Mouse (Mus musculus) spleen, postnatal 36 days (tissue): ENCODE data around the gene Baiap2.
A peak's percentile ranks its signal among the peaks of the same experiment; 100 is the strongest.

Source experiments
- DNase-seq, 2 experiments: peaks; one replicate each; pipeline ENCODE4 v3.0.0; 2022; ENCODE audit warnings: low spot score in 2 of 2, mixed read lengths in 1 of 2

The Baiap2 gene

GRCm38 (mm10) chr11:120011761-120012560 is 69.4 kb downstream of the Baiap2 start:
- DNase-seq: no peak

GRCm38 (mm10) chr11:120012702-120013101 is 70.1 kb downstream of the Baiap2 start:
- no peak for DNase-seq

GRCm38 (mm10) chr11:120013174-120013711 is 70.7 kb downstream of the Baiap2 start:
- peak; percentile 45 to 58 for DNase-seq

- no peak for DNase-seq
Measured at GRCm38 (mm10) chr11:120014758-120015157, 72.2 kb downstream of the Baiap2 start.

- DNase-seq: no peak
Measured at GRCm38 (mm10) chr11:120017011-120017410, 74.4 kb downstream of the Baiap2 start.

- no peak for DNase-seq
Measured at GRCm38 (mm10) chr11:120019542-120020440, 77.2 kb downstream of the Baiap2 start.

GRCm38 (mm10) chr11:120021367-120021766 is 78.8 kb downstream of the Baiap2 start:
- no peak for DNase-seq

GRCm38 (mm10) chr11:120022216-120022615 is 79.7 kb downstream of the Baiap2 start:
- no peak for DNase-seq

GRCm38 (mm10) chr11:120022841-120023240 is 80.3 kb downstream of the Baiap2 start:
- DNase-seq: no peak

- no peak for DNase-seq
Measured at GRCm38 (mm10) chr11:120026941-120027340, 84.4 kb downstream of the Baiap2 start.

- DNase-seq: no peak
Measured at GRCm38 (mm10) chr11:120028319-120029092, 85.9 kb downstream of the Baiap2 start.

GRCm38 (mm10) chr11:120029431-120030144 is 87.0 kb downstream of the Baiap2 start:
- no peak for DNase-seq

- no peak for DNase-seq
Measured at GRCm38 (mm10) chr11:120030145-120030901, 87.8 kb downstream of the Baiap2 start.

- no peak for DNase-seq
Measured at GRCm38 (mm10) chr11:120032052-120032451, 89.5 kb downstream of the Baiap2 start.

- no peak for DNase-seq
Measured at GRCm38 (mm10) chr11:120033473-120033872, 90.9 kb downstream of the Baiap2 start.

GRCm38 (mm10) chr11:120034306-120034705 is 91.7 kb downstream of the Baiap2 start:
- no peak for DNase-seq

GRCm38 (mm10) chr11:120034762-120035161 is 92.2 kb downstream of the Baiap2 start:
- no peak for DNase-seq

GRCm38 (mm10) chr11:120039581-120039980 is 97.0 kb downstream of the Baiap2 start:
- no peak for DNase-seq

GRCm38 (mm10) chr11:120040440-120040839 is 97.9 kb downstream of the Baiap2 start:
- DNase-seq: no peak
